Mouse (Mus musculus) MEL (cell line): ENCODE data around the gene Rora.

Experiments used
- BHLHE40 ChIP-seq: IDR thresholded peaks from 2 replicates; pipeline ENCODE4 v1.6.1; 2012; ENCODE audit warnings: low read depth, mild to moderate bottlenecking, inconsistent platforms, low read length, improper control_type of control experiment, borderline replicate concordance
- CTCF ChIP-seq, 3 experiments: IDR thresholded peaks in 2 of 3; conservative IDR thresholded peaks in 1 of 3; 2 replicates each; pipeline ENCODE4 v1.5.1; 2011 to 2012; ENCODE audit warnings: low read length in 3 of 3, low read depth in 2 of 3, mild to moderate bottlenecking in 2 of 3, improper control_type of control experiment in 1 of 3, inconsistent platforms in 1 of 3, mixed read lengths in 1 of 3, moderate library complexity in 1 of 3; ENCODE audit not compliant: control insufficient read depth in 1 of 3, insufficient read depth in 1 of 3, poor library complexity in 1 of 3, severe bottlenecking in 1 of 3
- EP300 ChIP-seq, 2 experiments: IDR thresholded peaks; 2 replicates each; pipeline ENCODE4 v1.6.1; 2011; ENCODE audit warnings: improper control_type of control experiment in 2 of 2, low read length in 2 of 2, low read depth in 1 of 2, mild to moderate bottlenecking in 1 of 2
- ETS1 ChIP-seq: IDR thresholded peaks from 2 replicates; pipeline ENCODE4 v1.6.1; 2012; ENCODE audit warnings: low read depth, mild to moderate bottlenecking, inconsistent platforms, low read length, improper control_type of control experiment, moderate library complexity
- JUND ChIP-seq: IDR thresholded peaks from 2 replicates; pipeline ENCODE4 v1.6.1; 2011; ENCODE audit warnings: low read depth, mild to moderate bottlenecking, improper control_type of control experiment, low read length
- KAT2A ChIP-seq: conservative IDR thresholded peaks from 2 replicates; pipeline ENCODE4 v1.6.1; 2012; ENCODE audit warnings: low read depth, low read length, improper control_type of control experiment, inconsistent platforms
- MXI1 ChIP-seq: IDR thresholded peaks from 2 replicates; pipeline ENCODE4 v1.6.1; 2011; ENCODE audit warnings: mild to moderate bottlenecking, low read depth, low read length, improper control_type of control experiment
- POLR2A ChIP-seq, 2 experiments: IDR thresholded peaks; 2 replicates each; pipeline ENCODE4 v1.6.1; 2011 to 2012; ENCODE audit warnings: low read length in 2 of 2, mild to moderate bottlenecking in 2 of 2, control low read depth in 1 of 2, improper control_type of control experiment in 1 of 2, low read depth in 1 of 2, moderate library complexity in 1 of 2; ENCODE audit not compliant: control insufficient read depth in 1 of 2, insufficient read depth in 1 of 2, poor library complexity in 1 of 2
- UBTF ChIP-seq: IDR thresholded peaks from 2 replicates; pipeline ENCODE4 v1.6.1; 2012; ENCODE audit warnings: low read depth, mild to moderate bottlenecking, inconsistent platforms, low read length, improper control_type of control experiment, moderate library complexity, borderline replicate concordance; ENCODE audit not compliant: insufficient read depth

GRCm38 (mm10) chr9:69051890-69052289 is 398.3 kb downstream of the Rora start:
- TF ChIP-seq POLR2A (IDR thresholded peaks at IDR 0.05; ENCODE audit: control insufficient read depth in 1 of 2, insufficient read depth in 1 of 2, low read depth in 1 of 2, low read length in 2 of 2, poor library complexity in 1 of 2) (no peak), CTCF (IDR thresholded peaks at IDR 0.05 in 2 of 3, conservative IDR thresholded peaks at IDR 0.05 in 1 of 3; ENCODE audit: control insufficient read depth in 1 of 3, insufficient read depth in 1 of 3, low read depth in 2 of 3, low read length in 3 of 3, poor library complexity in 1 of 3, severe bottlenecking in 1 of 3) (no peak), JUND (no peak), MXI1 (no peak), KAT2A (no peak), EP300 (IDR thresholded peaks at IDR 0.05; ENCODE audit: low read depth in 1 of 2, low read length in 2 of 2) (no peak), ETS1 (no peak), UBTF (no peak), BHLHE40 (no peak)
